Mouse (Mus musculus): ENCODE data around the gene Nox1. TPM values are rescaled to one million over a fixed set of nuclear protein-coding genes. Genes with fewer than 3 reads are reported as not detected.

Nox1 gene
- polyA plus RNA-seq, 1 experiment: not detected

GRCm38 (mm10) chrX:134048994-134049393 is 172.8 kb downstream of the Nox1 start:
- TF ChIP-seq GATA1 (IDR thresholded peaks at IDR 0.05; ENCODE audit: low read length): no peak

Other genes starting within 250 kb of the Nox1 start
- gene Sytl4, start 240.1 kb downstream of the Nox1 start, polyA plus RNA-seq (2012): not detected in 2 replicates
- gene Cstf2, start 162.8 kb downstream of the Nox1 start, polyA plus RNA-seq (2012): 31.4 and 69.1 TPM in 2 replicates
- not detected in 2 replicates for gene Xkrx, start 59.9 kb downstream of the Nox1 start, polyA plus RNA-seq (2012)
- not detected in 2 replicates for gene Arl13a, start 34.5 kb downstream of the Nox1 start, polyA plus RNA-seq (2012)
- 0.56 and 0.90 TPM in 2 replicates for gene Trmt2b, start 55.0 kb upstream of the Nox1 start, polyA plus RNA-seq (2012)
- gene Tmem35a, start 73.3 kb upstream of the Nox1 start, polyA plus RNA-seq (2012): not detected in 2 replicates
- 0.43 and 0.94 TPM in 2 replicates for gene Cenpi, start 86.1 kb upstream of the Nox1 start, polyA plus RNA-seq (2012)
- 0.28 and 0.35 TPM in 2 replicates for gene Drp2, start 182.6 kb upstream of the Nox1 start, polyA plus RNA-seq (2012)